Mouse (Mus musculus): ENCODE results near the gene Gm20388.

The Gm20388 gene

DNA sequence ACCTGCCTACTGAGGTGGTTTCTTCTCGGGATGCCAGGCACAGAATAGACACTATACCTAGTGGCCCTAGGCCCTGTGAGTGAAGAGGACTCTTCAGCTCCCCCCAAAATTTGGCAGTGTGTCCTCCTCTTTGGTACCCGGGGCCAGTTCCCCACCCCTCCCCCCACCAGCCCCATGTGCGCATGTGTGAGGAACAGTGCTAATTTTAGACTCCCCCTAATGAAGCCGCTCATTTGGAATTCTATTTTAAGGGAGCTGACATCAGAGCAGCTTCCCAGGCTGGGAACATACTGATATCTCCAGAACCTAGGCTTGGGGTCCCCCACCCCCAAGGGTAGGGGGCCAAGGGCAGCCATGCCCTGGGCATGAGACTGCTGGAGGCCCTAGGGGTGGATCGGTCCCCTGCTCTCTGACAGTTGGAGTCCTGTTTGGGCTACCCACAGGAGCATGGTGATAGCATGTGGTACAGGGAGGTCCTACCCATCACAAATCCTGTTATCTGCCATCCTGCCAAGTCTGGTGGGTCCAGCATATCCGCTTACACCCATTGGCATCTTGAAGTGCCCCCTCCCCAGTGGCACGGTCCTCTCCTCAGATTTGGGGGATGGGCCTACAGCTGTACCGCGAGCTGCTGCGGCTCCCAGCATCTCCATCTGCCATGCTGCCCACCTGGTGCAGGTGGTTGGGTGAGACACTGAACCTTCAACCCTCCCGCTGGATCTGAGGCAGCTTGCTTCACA lies 640.5 kb downstream of the Gm20388 start:
- no peak for DNase-seq (ENCODE audit: extremely low spot score, low read depth, low spot score)

DNA sequence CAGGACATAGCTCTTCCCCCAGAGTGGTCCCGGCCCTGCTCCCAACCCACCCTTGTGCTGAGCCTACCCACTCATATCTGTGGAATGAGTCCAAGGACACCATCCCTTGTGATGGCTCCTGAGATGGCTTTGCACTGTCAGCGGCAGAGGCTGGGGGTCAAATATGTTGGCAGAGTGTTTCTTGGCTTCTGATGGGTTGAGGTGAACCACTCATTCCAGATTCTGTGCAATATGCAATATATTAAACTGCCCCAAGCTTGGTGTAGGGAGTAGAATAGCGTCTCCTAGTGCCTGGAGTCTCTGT lies 641.0 kb downstream of the Gm20388 start:
- DNase-seq (ENCODE audit: extremely low spot score, low read depth, low spot score): no peak

DNA sequence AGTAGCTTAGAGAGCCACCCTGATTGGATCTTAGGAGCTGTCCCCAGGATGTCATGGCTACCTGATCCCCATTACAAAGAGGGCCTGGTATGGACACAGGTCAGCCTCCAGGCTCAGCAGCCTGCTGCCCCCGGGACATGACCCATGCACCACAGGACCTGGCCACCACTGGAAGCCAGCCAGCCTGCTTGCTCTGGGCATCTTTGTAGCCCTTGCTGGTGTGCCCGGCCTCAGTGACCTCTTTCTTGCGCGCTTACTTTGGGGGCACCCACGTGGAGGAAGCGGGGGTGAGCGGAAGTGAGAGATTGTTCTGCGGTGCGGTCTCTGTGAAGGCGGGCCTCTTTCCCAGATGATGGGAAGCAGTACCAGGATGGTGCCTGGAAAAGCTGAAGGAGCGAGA lies 641.9 kb downstream of the Gm20388 start:
- no peak for DNase-seq (ENCODE audit: extremely low spot score, low read depth, low spot score)

DNA sequence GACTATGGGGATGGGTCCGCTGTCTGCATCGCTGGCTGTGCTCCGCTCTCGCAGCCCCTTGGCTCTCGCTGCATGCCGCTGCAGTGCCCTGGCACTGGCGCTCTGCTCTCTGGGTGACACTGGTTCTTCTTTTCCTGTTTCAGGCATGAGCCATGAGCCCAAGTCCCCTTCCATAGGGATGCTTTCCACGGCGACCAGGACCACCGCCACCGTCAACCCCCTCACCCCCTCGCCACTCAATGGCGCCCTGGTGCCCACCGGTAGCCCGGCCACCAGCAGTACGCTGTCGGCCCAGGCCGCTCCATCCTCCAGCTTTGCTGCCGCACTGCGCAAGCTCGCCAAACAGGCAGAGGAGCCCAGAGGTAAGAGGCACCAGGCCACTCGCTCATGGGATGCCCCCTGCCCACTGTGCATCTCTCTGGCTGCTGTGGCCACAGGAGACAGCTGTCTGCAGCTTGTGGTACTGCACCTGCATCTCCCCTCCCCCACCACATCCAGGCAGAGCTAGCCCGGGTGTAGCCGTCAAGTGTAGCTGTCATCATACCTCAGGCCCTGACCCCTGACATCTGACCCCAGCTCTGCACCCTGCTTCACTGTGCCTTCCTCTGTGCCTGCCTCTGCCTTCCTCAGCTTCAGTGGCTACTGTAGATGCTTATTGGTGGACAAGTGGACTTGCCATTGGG lies 642.9 kb downstream of the Gm20388 start:
- no peak for DNase-seq (ENCODE audit: extremely low spot score, low read depth, low spot score)

DNA sequence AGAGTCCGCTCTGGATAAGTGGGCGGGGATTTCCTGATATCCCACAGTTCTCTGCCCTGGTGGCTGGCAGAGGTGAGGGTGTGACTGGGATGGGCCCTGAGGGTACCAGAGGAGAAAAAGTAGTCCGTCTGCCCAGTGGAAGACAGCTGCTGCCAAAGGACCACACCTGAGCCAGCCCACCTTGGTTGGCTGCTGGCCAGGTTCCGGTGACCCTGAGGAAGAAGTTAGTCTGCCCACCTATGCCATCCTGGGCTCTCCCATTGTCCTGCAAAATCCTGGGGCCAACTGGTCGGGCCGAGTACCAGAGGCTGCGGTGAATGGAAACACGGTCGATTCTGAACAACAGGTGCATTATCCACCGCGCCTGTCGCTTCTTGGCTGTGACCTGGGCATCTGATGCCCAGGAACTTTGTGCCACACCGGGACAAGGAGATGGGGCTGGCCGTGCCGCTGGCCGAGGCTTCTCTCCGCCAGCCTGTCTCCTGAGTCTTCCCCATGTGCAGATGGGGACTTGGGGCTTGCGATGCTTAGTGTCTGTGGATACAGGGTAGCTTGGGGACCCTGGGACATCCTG lies 643.9 kb downstream of the Gm20388 start:
- no peak for DNase-seq (ENCODE audit: extremely low spot score, low read depth, low spot score)

DNA sequence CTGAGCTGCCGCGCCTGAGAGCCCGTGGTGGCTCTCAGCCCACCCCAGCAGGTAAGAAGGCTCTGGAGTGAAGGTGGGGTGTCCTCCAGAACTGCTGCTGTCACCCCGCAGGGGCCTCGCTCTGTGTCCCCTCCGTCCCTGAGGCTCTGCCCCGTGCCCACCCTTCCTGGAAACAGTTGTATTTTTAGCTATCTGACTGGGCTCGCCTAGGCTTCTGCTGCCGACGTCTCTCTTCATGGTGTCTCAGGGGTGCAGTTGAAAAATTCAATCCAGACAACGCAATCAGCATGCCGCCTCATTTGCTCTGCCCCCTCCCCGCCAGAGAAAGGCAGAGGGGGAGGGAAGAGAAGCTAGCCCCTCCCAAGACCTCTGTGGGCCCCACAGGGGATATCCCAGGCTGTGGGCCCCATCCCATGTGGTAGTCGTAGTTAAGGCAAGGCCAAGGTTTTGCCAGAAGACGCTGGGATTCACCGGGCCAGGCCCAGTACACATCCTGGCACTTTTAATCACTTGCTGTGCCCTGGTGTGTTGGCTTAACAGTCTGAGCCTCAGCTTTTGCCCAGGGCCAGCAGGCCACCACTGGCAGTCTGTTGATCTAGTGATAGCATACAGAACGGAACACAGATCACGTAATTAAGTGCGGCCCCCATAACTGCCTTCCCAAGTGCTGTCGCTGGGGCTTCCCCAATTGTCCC lies 645.7 kb downstream of the Gm20388 start:
- no peak for DNase-seq (ENCODE audit: extremely low spot score, low read depth, low spot score)

DNA sequence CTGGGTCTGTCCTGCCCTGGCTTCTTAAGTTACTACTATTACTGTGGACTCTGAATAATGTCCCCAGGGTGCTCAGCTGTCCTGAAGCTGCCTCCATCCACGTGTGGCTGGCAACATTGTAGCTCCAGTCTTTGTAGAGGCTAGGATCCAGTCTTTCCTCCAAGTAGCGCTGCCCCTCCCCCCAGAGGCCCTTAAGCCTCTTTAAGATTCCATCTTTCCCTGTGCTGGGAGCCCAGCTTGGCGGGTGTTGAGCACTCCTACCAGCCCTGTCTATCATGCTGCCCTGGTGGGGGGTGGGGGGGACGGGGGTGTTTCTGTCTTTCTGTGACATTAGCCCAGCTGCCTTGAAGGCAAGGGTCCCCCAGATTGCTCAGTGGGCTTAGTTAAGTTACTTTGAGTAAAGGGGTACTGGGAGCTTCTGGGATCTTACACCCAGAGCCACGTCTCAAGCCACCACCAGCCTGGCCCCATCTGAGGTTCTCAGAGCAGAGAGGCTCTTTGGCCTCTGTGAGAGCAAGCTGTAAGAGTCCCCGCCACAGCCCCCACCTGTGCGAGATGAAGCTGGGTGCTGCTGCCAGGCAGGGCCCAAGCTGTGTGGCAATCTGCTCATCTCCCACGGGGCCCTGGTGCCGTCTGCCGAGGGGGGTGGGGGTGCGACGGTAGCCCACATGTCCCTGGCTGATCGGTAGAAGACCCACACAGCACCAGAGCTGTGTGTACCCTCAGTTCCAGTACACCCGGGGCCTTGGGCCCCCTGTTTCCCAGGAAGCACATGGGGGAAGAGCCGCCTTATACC lies 646.7 kb downstream of the Gm20388 start:
- DNase-seq (ENCODE audit: extremely low spot score, low read depth, low spot score): no peak

DNA sequence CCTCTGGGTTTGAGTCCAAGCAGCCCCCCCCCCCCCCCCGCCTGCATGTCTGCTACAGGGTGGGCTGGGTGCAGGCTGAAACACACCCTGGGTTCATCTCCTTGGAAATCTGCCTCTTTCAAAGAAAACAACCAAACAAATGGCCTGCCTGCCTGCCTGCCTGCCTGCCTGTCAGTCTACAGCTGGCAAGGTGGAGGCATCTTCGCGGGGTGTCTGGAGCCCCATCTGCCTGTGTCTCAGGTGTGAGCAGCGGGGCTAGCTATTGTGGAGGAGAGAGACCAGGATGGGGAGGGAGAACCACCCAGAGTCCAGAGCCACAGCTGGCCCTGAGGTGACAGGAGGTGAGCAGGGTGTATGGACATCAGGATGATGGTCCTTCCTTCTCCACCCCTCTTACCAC lies 647.5 kb downstream of the Gm20388 start:
- no peak for DNase-seq (ENCODE audit: extremely low spot score, low read depth, low spot score)

DNA sequence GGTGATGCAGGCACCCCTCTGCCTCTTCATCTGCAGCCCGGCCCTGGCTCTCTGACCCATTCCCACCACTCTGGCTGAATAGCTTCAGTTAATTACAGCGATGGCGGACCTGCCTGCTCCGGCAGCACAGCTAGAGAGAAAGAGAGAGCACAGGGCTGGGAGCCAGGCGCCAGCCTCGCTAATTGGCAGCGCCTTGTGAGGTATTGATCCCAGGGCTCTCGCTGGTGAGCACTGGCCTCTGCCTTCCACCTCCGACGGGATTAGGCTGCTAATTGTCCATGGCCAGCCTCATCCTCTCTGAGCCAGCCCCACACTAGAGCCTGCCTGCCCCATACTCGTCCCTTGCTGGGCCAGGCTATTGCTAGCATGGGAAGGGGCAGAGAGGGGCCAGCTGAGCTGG lies 649.0 kb downstream of the Gm20388 start:
- DNase-seq (ENCODE audit: extremely low spot score, low read depth, low spot score): no peak

DNA sequence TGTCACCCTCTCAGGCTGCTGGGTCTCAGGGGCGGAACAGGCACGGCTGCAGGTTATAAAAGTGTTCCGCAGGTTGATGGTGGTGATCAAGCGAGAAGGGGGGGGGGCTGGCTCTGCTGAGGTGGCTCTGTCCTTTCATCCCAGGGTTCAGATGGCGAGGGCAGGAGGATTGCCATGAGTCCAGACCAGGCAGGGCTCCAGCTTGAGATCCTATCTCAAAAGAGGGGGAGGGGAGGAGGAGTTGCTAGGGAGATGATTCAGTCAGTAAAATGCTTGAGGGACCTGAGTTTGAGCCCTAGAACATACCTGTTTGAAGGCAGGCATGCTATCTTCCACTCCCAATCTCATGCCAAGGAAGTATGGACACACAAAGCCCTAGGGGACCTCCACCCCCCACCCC lies 649.9 kb downstream of the Gm20388 start:
- no peak for DNase-seq (ENCODE audit: extremely low spot score, low read depth, low spot score)

DNA sequence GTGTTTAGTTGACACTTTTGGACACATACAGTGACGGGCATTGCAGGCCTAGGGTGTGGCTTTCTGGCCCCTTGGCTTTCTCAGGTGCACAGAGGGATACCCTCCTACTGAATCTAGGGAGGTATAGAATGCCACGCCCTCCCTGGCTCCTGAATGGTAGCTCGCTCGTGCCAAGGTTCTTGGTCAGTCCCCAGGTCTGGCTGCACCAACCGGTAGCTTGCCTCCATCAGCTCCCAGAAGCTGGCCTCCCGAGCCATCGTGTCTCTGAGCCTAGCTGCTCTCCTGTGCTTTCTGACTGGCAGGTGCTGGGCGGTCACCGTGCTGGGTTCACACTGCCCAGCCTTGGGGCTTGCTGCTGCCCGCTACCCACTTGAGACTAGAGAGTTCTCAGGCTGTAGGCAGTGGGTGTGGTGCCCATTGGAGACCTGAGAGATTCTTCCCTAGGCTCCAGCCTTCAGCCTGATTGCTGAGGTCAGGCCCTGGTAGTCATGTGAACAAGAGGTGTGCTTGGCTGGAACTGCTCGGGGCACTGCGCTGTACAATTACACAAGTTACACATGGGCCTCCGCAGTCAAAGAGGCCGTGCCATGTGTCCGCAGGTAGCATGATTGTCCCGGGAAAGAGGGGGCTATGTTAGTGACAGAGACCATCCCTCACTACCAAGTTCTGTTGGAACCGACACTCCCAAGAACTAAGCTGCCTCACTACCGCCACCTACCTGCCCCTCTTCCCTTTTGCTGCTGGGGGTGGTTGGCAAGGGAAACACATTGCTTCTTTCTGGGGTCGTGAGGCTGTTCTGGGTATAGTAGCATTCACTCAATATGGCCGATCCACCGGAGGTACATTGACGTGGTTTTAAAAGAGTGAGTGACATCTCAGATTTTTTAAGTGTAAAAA lies 651.1 kb downstream of the Gm20388 start:
- no peak for DNase-seq (ENCODE audit: extremely low spot score, low read depth, low spot score)

DNA sequence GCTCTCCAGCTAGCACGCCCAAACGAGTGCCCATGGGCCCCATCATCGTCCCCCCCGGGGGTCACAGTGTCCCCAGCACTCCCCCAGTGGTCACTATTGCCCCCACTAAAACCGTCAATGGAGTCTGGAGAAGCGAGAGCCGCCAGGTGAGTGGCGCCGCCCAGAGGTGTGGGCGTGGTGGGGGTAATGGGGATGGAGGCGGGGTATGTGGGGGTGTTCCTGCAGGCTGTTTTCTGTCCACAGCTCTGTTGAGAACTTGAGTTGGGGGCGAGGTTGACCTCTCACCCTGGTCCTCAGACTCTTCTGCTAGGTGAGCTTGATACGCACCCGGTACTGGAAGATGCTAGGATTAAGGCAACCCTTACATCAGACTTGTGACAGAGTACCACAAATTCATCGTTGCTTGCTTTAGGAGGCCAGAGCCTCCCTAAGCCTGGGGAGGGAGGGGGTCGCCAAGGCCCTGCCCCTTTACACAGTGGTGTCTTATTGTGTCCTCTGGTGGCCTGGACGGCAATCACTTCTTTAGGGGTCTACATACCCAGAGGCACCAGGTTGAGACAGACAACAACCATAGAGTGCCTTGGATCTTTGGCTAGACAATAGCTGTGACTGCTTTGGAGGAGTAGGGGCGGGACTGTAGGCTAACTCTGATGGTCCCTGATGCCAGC lies 652.2 kb downstream of the Gm20388 start:
- DNase-seq (ENCODE audit: extremely low spot score, low read depth, low spot score): no peak

DNA sequence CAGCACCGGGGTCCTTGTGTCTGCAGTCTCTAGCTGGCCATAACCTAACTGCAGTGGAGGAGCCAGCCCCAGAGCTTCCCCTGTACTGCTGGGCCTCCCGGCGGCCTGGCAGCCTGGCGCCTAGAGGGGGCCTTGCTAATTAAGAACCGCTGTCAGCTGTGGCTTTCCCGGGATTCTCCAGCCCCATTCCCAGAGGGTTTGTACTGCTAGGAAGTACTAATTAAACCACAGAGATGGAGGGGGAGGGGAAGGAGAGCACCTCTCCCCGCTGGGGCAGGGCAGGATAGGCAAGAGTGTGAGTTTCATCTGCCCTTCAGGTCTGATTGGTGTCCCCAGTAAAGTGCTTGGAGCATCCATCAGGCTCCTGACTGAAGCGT lies 652.7 kb downstream of the Gm20388 start:
- no peak for DNase-seq (ENCODE audit: extremely low spot score, low read depth, low spot score)

DNA sequence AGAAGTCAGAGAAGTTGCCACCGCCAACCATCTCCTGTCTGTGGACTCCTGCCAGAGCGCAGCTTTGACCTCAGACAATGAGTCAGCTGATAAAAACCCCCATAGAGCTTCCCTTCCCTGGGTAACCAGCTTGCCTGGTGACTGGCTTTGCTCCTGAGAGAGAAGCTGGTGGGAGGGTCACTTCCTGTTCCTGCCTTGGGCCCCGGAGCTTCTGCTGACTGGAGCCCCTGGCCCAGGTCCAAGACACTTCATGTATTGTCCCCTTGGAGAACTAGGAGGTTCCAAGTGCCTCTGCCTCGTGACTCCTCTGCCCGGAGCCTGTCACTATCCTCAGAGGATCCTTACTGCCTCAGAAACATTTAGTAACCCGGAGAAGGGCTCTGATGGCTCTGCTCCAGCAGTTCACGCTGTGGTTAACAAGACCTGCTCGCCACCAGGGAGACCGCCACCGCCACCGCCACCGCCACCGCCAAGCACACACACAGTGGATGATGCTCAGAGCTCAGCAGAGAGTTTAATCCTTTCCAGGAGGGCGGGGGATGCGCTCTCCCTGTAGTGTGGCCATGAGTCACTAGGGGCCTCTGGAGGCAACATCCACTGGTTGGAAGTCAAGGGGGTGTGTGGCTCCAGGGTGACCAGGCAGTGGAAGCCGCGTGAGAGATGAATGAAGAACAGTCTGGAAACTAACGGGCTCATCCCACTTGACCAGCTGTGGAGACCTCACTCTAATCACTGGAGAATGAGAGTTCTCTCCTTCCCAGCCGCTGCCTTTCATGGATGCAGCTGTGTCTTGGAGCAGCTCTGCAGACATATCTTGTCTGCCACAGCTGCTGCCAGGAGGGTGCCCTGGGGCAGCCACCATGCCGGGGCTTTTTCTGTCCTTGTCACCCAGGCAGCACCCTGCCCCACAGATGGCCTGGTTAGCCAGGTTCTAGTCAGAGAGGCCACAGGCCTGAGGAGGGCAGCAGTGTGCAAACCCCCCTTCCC lies 653.5 kb downstream of the Gm20388 start:
- no peak for DNase-seq (ENCODE audit: extremely low spot score, low read depth, low spot score)

DNA sequence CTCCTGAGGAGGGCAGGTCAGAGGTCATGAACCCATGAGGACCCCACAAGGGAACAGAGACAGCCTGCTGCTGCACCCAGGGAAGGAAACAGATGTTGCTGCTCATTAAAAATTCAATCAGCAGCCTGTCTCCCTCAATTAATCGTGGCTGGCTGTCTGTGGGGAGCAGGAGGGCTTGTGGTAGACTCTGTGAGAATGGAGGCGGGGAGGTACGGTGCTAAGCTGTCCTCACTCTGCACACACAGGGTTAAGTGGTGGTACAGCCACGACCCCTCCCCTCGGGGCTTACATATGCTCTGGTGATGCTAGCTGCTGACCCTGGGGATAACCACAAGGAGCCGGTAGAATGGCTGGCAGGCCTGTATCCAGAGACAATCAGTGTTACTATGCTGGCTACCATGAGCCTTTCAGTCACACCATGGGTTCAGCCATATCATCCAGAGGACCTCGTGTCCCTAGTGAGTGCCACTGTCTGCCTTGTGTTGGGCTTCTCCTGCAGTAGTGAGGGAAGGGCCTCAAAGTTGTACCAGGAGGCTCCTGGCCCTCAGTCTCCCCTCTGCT lies 654.6 kb downstream of the Gm20388 start:
- no peak for DNase-seq (ENCODE audit: extremely low spot score, low read depth, low spot score)

DNA sequence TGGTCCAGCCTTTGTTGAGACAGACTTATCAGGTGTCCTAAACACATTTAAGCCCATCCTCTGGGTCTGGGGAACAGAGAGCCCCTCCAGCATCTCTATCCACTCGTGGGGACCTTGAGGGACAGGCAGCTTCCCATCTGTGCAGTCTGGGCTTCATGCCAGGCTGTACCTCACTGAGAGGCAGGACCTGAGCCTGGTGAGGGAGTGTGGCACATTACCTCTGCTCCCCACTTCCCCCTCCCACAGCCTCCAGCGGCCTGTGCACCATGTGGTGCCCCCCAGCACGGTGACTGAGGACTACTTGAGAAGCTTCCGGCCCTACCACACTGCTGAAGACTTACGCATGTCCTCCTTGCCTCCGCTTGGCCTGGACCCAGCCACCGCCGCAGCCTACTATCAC lies 656.0 kb downstream of the Gm20388 start:
- no peak for DNase-seq (ENCODE audit: extremely low spot score, low read depth, low spot score)

DNA sequence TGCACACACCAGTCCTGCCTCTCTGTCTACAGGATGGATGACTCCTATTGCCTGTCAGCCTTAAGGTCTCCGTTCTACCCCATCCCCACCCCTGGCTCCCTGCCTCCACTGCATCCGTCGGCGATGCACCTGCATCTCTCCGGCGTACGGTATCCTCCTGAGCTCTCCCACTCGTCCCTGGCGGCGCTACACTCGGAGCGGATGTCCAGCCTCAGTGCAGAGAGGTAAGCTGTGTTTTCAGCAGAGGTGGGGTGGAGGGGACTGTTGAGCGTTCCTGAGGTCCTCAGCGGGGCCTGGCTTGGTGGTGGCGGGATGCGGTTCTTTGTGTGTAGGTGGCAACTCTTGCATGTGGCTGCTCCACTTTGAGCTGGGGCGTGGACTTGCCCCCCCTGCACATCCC lies 657.1 kb downstream of the Gm20388 start:
- DNase-seq (ENCODE audit: extremely low spot score, low read depth, low spot score): no peak

DNA sequence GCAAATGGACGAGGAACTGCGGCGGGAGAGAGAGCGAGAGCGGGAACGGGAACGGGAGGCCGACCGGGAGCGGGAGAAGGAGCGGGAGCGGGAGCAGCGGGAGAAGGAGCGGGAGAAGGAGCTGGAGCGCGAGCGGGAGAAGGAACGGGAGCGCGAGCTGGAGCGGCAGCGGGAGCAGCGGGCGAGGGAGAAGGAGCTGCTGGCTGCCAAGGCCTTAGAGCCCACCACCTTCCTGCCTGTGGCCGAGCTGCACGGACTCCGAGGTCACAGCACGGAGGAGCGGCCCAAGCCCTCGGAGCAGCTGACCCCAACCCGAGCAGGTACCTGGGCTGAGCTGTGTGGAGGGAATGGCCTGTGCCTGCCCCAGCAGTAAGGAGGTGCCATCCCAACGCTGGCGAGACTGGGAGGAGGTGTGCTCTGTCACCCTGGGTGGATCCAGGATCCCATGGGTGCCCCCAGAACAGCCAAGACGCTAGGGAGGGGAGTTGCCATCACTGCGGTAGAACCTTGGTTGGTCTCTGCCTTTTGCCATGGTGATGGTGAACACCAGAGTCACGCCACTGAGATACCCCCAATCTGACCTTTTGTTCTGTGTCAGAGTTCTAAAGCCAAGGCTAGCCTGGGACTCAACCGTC lies 657.6 kb downstream of the Gm20388 start:
- no peak for DNase-seq (ENCODE audit: extremely low spot score, low read depth, low spot score)
